Mouse (Mus musculus) MEL (cell line): Measurements from ENCODE around the gene Dpm2. TPM values are rescaled to one million over a fixed set of nuclear protein-coding genes. Genes with fewer than 3 reads are reported as not detected.

Source experiments
- BHLHE40 ChIP-seq: IDR thresholded peaks from 2 replicates; pipeline ENCODE4 v1.6.1; 2012; ENCODE audit warnings: low read depth, mild to moderate bottlenecking, inconsistent platforms, low read length, improper control_type of control experiment, borderline replicate concordance
- CHD1 ChIP-seq: IDR thresholded peaks from 2 replicates; pipeline ENCODE4 v1.6.1; 2012; ENCODE audit warnings: low read depth, mild to moderate bottlenecking, inconsistent platforms, low read length, improper control_type of control experiment
- CHD2 ChIP-seq: IDR thresholded peaks from 2 replicates; pipeline ENCODE4 v1.6.1; 2011; ENCODE audit warnings: low read length, improper control_type of control experiment
- E2F4 ChIP-seq: IDR thresholded peaks from 2 replicates; pipeline ENCODE4 v1.6.1; 2011; ENCODE audit warnings: low read depth, low read length, improper control_type of control experiment, borderline replicate concordance
- ELF1 ChIP-seq: IDR thresholded peaks from 2 replicates; pipeline ENCODE4 v1.6.1; 2014; ENCODE audit warnings: low read depth, mild to moderate bottlenecking, inconsistent platforms, low read length, improper control_type of control experiment, moderate library complexity
- EP300 ChIP-seq, 2 experiments: IDR thresholded peaks; 2 replicates each; pipeline ENCODE4 v1.6.1; 2011; ENCODE audit warnings: improper control_type of control experiment in 2 of 2, low read length in 2 of 2, low read depth in 1 of 2, mild to moderate bottlenecking in 1 of 2
- ETS1 ChIP-seq: IDR thresholded peaks from 2 replicates; pipeline ENCODE4 v1.6.1; 2012; ENCODE audit warnings: low read depth, mild to moderate bottlenecking, inconsistent platforms, low read length, improper control_type of control experiment, moderate library complexity
- GABPA ChIP-seq: IDR thresholded peaks from 2 replicates; pipeline ENCODE4 v1.6.1; 2012; ENCODE audit warnings: low read depth, mild to moderate bottlenecking, inconsistent platforms, low read length, improper control_type of control experiment, moderate library complexity
- GATA1 ChIP-seq: IDR thresholded peaks from 2 replicates; pipeline ENCODE4 v1.6.1; 2011; ENCODE audit warnings: low read depth, low read length, improper control_type of control experiment
- HCFC1 ChIP-seq: IDR thresholded peaks from 2 replicates; pipeline ENCODE4 v1.6.1; 2012; ENCODE audit warnings: low read depth, mild to moderate bottlenecking, inconsistent platforms, low read length, improper control_type of control experiment, moderate library complexity
- JUND ChIP-seq: IDR thresholded peaks from 2 replicates; pipeline ENCODE4 v1.6.1; 2011; ENCODE audit warnings: low read depth, mild to moderate bottlenecking, improper control_type of control experiment, low read length
- KAT2A ChIP-seq: conservative IDR thresholded peaks from 2 replicates; pipeline ENCODE4 v1.6.1; 2012; ENCODE audit warnings: low read depth, low read length, improper control_type of control experiment, inconsistent platforms
- MAX ChIP-seq: IDR thresholded peaks from 2 replicates; pipeline ENCODE4 v1.6.1; 2011; ENCODE audit warnings: low read length, improper control_type of control experiment
- MAZ ChIP-seq: IDR thresholded peaks from 2 replicates; pipeline ENCODE4 v1.6.1; 2012; ENCODE audit warnings: low read depth, mild to moderate bottlenecking, inconsistent platforms, low read length, improper control_type of control experiment
- MEF2A ChIP-seq: IDR thresholded peaks from 2 replicates; pipeline ENCODE4 v1.6.1; 2014; ENCODE audit warnings: low read depth, mild to moderate bottlenecking, inconsistent platforms, low read length, improper control_type of control experiment; ENCODE audit not compliant: poor library complexity, insufficient replicate concordance, severe bottlenecking; ENCODE audit errors: extremely low read depth
- MYC ChIP-seq: IDR thresholded peaks from 2 replicates; pipeline ENCODE4 v1.6.1; 2011; ENCODE audit warnings: low read depth, mild to moderate bottlenecking, low read length, improper control_type of control experiment, moderate library complexity
- NELFE ChIP-seq: IDR thresholded peaks from 2 replicates; pipeline ENCODE4 v1.6.1; 2011; ENCODE audit warnings: low read depth, low read length, improper control_type of control experiment
- POLR2A ChIP-seq, 2 experiments: IDR thresholded peaks; 2 replicates each; pipeline ENCODE4 v1.6.1; 2011 to 2012; ENCODE audit warnings: low read length in 2 of 2, mild to moderate bottlenecking in 2 of 2, control low read depth in 1 of 2, improper control_type of control experiment in 1 of 2, low read depth in 1 of 2, moderate library complexity in 1 of 2; ENCODE audit not compliant: control insufficient read depth in 1 of 2, insufficient read depth in 1 of 2, poor library complexity in 1 of 2
- POLR2AphosphoS5 ChIP-seq: IDR thresholded peaks from 2 replicates; pipeline ENCODE4 v1.6.1; 2012; ENCODE audit warnings: low read depth, borderline replicate concordance, mild to moderate bottlenecking, inconsistent platforms, low read length, moderate library complexity, mixed read lengths
- SIN3A ChIP-seq: IDR thresholded peaks from 2 replicates; pipeline ENCODE4 v1.6.1; 2012; ENCODE audit warnings: low read length, improper control_type of control experiment, inconsistent platforms
- TAL1 ChIP-seq: IDR thresholded peaks from 2 replicates; pipeline ENCODE4 v1.6.1; 2012; ENCODE audit warnings: mild to moderate bottlenecking, inconsistent platforms, low read length, moderate library complexity, mixed read lengths
- TBP ChIP-seq: IDR thresholded peaks from 2 replicates; pipeline ENCODE4 v1.8.0; 2011; ENCODE audit warnings: low read depth, low read length, improper control_type of control experiment
- TCF12 ChIP-seq: IDR thresholded peaks from 2 replicates; pipeline ENCODE4 v1.6.1; 2014; ENCODE audit warnings: low read depth, mild to moderate bottlenecking, inconsistent platforms, low read length, improper control_type of control experiment, moderate library complexity
- ZC3H11A ChIP-seq: IDR thresholded peaks from 2 replicates; pipeline ENCODE4 v1.6.1; 2012; ENCODE audit warnings: low read depth, mild to moderate bottlenecking, inconsistent platforms, low read length, improper control_type of control experiment
- polyA plus RNA-seq, 2 experiments: library from polyadenylated mRNA; stranded (reverse) in 1 of 2; unstranded in 1 of 2; fragments of >175 nt in 1 of 2; fragments of >200 nt in 1 of 2; gene quantifications; 2 replicates each; pipeline versions ENCODE4 v1.2.1 to v1.2.4; 2012; ENCODE audit warnings: low replicate concordance in 2 of 2, low read depth in 1 of 2; ENCODE audit not compliant: insufficient read length in 2 of 2, insufficient read depth in 1 of 2, missing spikeins in 1 of 2
- total RNA-seq: library from RNA; depleted of rRNA; stranded (reverse); fragments of 300-350 nt; gene quantifications from 2 replicates; pipeline ENCODE4 v1.2.3, GENCODE M21; 2012

The Dpm2 gene
- total and polyA plus RNA-seq, 3 experiments, result 45.8 to 109 TPM; not detected in 1

DNA sequence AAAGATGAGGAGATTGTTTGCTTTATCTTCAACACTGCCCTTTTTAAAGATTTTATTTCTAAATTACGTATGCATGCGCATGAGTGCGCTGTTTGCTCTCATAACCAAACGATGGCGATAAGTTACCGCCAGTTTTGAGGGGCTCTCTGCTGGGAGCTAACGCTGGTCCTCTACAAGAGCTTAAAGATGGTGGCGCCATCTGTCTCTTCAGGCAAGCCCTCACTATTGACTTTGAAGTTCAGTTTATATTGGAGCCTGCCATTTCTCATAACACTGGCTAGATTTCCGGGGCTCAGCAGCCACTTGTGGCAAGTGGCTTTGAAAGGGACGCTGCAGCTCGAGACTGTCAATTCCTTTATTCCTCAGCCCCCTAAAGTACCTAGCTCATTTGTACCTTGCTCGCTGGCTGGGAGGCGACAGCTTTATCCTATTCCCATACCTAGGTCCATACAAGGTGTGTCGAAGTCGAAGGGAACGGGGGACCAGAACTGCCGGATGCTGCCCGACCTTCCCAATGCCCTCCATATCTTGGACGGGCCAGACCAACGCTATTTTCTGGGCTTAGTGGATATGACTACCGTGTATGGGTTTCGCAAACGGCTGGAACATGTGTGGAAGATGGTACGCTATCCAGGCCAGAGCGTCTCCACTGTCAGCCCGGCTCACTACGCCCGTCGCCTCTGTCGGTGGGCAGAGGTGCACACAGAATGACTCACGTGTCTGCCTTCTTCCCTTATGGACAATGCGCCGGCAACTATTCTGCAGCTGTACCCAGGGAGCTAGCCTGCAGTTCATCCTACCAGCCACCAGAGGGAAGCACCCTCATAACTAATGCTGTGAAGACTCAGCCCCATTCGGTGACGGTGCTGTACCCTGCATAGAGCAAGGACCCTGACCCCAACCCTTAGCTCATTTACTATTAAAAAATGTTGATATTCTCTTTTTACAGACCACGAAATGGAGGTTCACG, 12.5 kb downstream of the Dpm2 start (continued):
- TF ChIP-seq POLR2A (IDR thresholded peaks at IDR 0.05; ENCODE audit: control insufficient read depth in 1 of 2, insufficient read depth in 1 of 2, low read depth in 1 of 2, low read length in 2 of 2, poor library complexity in 1 of 2), result peak; percentile 22 to 83; a peak in 2 of 4 replicates
- TF ChIP-seq MYC, result peak; percentile 83
- 0 out of 4 replicates have a peak, but pooled peaks of 1 of the 2 experiments have one; percentile 22 for TF ChIP-seq EP300 (IDR thresholded peaks at IDR 0.05; ENCODE audit: low read depth in 1 of 2, low read length in 2 of 2)
- peak; percentile 86 for TF ChIP-seq SIN3A
- no peak for TF ChIP-seq JUND
- TF ChIP-seq ZC3H11A, result peak; percentile 64
- 0 out of 2 replicates have a peak, but pooled peaks have one; percentile 34 for TF ChIP-seq ETS1
- TF ChIP-seq CHD2, result no peak
- TF ChIP-seq KAT2A, result no peak
- TF ChIP-seq POLR2AphosphoS5, result no peak
- TF ChIP-seq MEF2A, result no peak
- peak; percentile 47; the same call in 1 of the 2 replicates for TF ChIP-seq HCFC1
- no peak for TF ChIP-seq CHD1
- 0 out of 2 replicates have a peak, but pooled peaks have one; percentile 43 for TF ChIP-seq MAZ
- 0 out of 2 replicates have a peak, but pooled peaks have one; percentile 7 for TF ChIP-seq GATA1
- TF ChIP-seq E2F4, result no peak
- peak; percentile 27; the same call in 1 of the 2 replicates for TF ChIP-seq ELF1
- peak; percentile 84 for TF ChIP-seq MAX
- peak; percentile 88 for TF ChIP-seq BHLHE40
- TF ChIP-seq TCF12, result no peak
- no peak for TF ChIP-seq GABPA
- peak; percentile 62 for TF ChIP-seq NELFE
- TF ChIP-seq TBP, result peak; percentile 47; the same call in 1 of the 2 replicates
- TF ChIP-seq TAL1, result no peak
- TF ChIP-seq, all 39 proteins: peak for 21
